Comparison of ENCODE assay signal across 8 mouse cellular contexts in the genomic region with DNA sequence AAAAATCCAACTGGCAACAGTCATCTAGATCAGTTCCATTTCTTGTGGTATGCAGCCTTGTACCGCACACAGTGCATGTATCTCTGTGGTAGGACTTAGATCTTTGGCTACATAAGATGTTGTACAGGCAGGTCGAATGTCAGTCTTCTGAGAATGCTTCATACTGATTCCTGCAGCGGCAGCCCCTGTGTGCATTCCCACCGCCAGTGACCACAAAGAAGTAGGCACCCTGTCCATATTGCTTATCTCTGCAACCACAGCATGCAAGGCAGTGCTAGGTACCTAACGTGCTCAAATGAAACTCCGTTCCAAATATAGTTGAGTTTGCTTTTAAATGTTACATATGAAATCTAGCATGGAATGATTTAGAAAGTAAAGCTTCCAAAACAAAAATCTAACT. TPM values are rescaled to one million over a fixed set of nuclear protein-coding genes. Genes with fewer than 3 reads are reported as not detected.
DNase-seq lines count a peak whose midpoint lies in the region; ATAC-seq and TF ChIP-seq lines count a peak whose summit lies in the region.

No protein-coding gene starts in this region.

- no peaks in the 10 kb centered on the region for H3K27me3 ChIP-seq in kidney, embryonic 15.5 days
- no peaks in the 10 kb centered on the region for H3K27me3 ChIP-seq in kidney, adult 2 months (replicated peaks; ENCODE audit: control insufficient read depth, insufficient read depth, low read length)
- H3K27me3 ChIP-seq in intestine, embryonic 14.5 days (replicated peaks; ENCODE audit: control insufficient read depth, insufficient read depth, low read length): no peaks in the 10 kb centered on the region
- no peaks in the 10 kb centered on the region for H3K27me3 ChIP-seq in myocyte (ENCODE audit: control insufficient read depth, insufficient read depth, insufficient read length)

- H3K27ac ChIP-seq in kidney, embryonic 15.5 days: 0 out of 2 replicates have a peak overlapping the region, but pooled peaks have one; percentile 78
- no peak overlapping the region for H3K27ac ChIP-seq in kidney, adult 2 months (ENCODE audit: insufficient read depth, low read depth, low read length)
- H3K27ac ChIP-seq in cortical plate, adult 2 months (ENCODE audit: insufficient read depth, low read length): no peak overlapping the region
- H3K27ac ChIP-seq in intestine, embryonic 14.5 days (ENCODE audit: low read depth): no peak overlapping the region

- TF ChIP-seq CTCF in kidney, adult 2 months (conservative IDR thresholded peaks at IDR 0.05; ENCODE audit: insufficient read depth, insufficient read length, low read depth, low read length): no peak
- no peak for TF ChIP-seq CTCF in cortical plate, adult 2 months (IDR thresholded peaks at IDR 0.05; ENCODE audit: extremely low read depth, insufficient read depth, low read length)

- no peaks in the 10 kb centered on the region for H3K79me2 ChIP-seq in myocyte (ENCODE audit: control insufficient read depth, insufficient read depth)

- H3K4me3 ChIP-seq in kidney, embryonic 15.5 days (replicated peaks): peak overlapping the region; percentile 74
- H3K4me3 ChIP-seq in kidney, adult 2 months (ENCODE audit: insufficient read depth, low read depth, low read length): no peak overlapping the region
- H3K4me3 ChIP-seq in cortical plate, adult 2 months (ENCODE audit: insufficient read depth, low read length): peak overlapping the region; percentile 96; the same call in 1 of the 2 replicates
- peak overlapping the region; percentile 84 for H3K4me3 ChIP-seq in intestine, embryonic 14.5 days (ENCODE audit: low read depth, low read length)
- H3K4me3 ChIP-seq in myocyte: peak overlapping the region; percentile 40

- no peaks in the 10 kb centered on the region for H3K36me3 ChIP-seq in kidney, embryonic 15.5 days
- no peaks in the 10 kb centered on the region for H3K36me3 ChIP-seq in kidney, adult 2 months (ENCODE audit: control insufficient read depth, insufficient read depth, low read length)
- H3K36me3 ChIP-seq in intestine, embryonic 14.5 days (ENCODE audit: control insufficient read depth, insufficient read depth, low read length): peaks cover 3% of the 10 kb centered on the region; the same call in 1 of the 2 replicates
- H3K36me3 ChIP-seq in myocyte (ENCODE audit: control insufficient read depth, insufficient read depth): no peaks in the 10 kb centered on the region

- WGBS in kidney, embryonic 15.5 days: 73% methylated on average over 6 of the region's 6 CpGs
- 70% methylated on average over 6 of the region's 6 CpGs for WGBS in kidney, adult 2 months
- 66% methylated on average over 6 of the region's 6 CpGs for WGBS in intestine, embryonic 14.5 days

- H3K9me3 ChIP-seq in kidney, embryonic 15.5 days (replicated peaks): no peaks in the 10 kb centered on the region
- H3K9me3 ChIP-seq in intestine, embryonic 14.5 days (ENCODE audit: control insufficient read depth, low read length): no peaks in the 10 kb centered on the region; the same call in 1 of the 2 replicates

- H3K4me2 ChIP-seq in kidney, embryonic 15.5 days: peak overlapping the region; percentile 62
- peak overlapping the region; percentile 58 for H3K4me2 ChIP-seq in intestine, embryonic 14.5 days (ENCODE audit: low read length)
- peak overlapping the region; percentile 71 for H3K4me2 ChIP-seq in myocyte (ENCODE audit: low read depth)

- no peak overlapping the region for H3ac ChIP-seq in myocyte (ENCODE audit: control insufficient read depth, insufficient read length)

- peak overlapping the region; percentile 68; the same call in 1 of the 2 replicates for H3K9ac ChIP-seq in kidney, embryonic 15.5 days
- H3K9ac ChIP-seq in intestine, embryonic 14.5 days (ENCODE audit: low read length): no peak overlapping the region

- DNase-seq in kidney, adult 2 months: no peak
- no peak for DNase-seq in intestine, embryonic 14.5 days (ENCODE audit: low spot score)
- no peak for DNase-seq in cerebellum, postnatal 4 days (ENCODE audit: low spot score in 2 of 2)
- DNase-seq in urinary bladder, adult 18-20 months (ENCODE audit: low spot score in 2 of 2): no peak
- DNase-seq in cerebellum, postnatal 36 days: no peak

- H3K4me1 ChIP-seq in kidney, embryonic 15.5 days: peaks cover 11% of the 10 kb centered on the region
- H3K4me1 ChIP-seq in kidney, adult 2 months (ENCODE audit: control insufficient read depth, insufficient read depth, low read length): peaks cover 6% of the 10 kb centered on the region; the same call in 1 of the 2 replicates
- no peaks in the 10 kb centered on the region for H3K4me1 ChIP-seq in cortical plate, adult 2 months (ENCODE audit: control insufficient read depth, insufficient read depth, low read length)
- peaks cover 6% of the 10 kb centered on the region; the same call in 1 of the 2 replicates for H3K4me1 ChIP-seq in intestine, embryonic 14.5 days (replicated peaks; ENCODE audit: control insufficient read depth, insufficient read depth, low read length)

- TF ChIP-seq POLR2A in kidney, adult 2 months (IDR thresholded peaks at IDR 0.05; ENCODE audit: low read depth, low read length): no peak
- no peak for TF ChIP-seq POLR2A in cortical plate, adult 2 months (IDR thresholded peaks at IDR 0.05; ENCODE audit: extremely low read depth, insufficient read depth, low read length)
- TF ChIP-seq POLR2A in myocyte (IDR thresholded peaks at IDR 0.05; ENCODE audit: insufficient read length, low read depth): no peak

- ATAC-seq in kidney, embryonic 15.5 days (replicated peaks; ENCODE audit: low FRiP score): no peak
- no peak for ATAC-seq in intestine, embryonic 14.5 days (replicated peaks; ENCODE audit: low FRiP score, low TSS enrichment, low read depth)

TF ChIP-seq in myocyte, 11 proteins besides CTCF, POLR2A, EP300 and RAD21:
- TF ChIP-seq CEBPB (IDR thresholded peaks at IDR 0.05; ENCODE audit: insufficient read depth, poor library complexity, severe bottlenecking) (no peak), MYOG (IDR thresholded peaks at IDR 0.05; ENCODE audit: control insufficient read depth in 1 of 3, insufficient read depth in 1 of 3, insufficient read length in 2 of 3, low read depth in 2 of 3) (no peak), MYOD1 (IDR thresholded peaks at IDR 0.05; ENCODE audit: control insufficient read depth in 1 of 3, insufficient read length in 2 of 3, low read depth in 2 of 3) (no peak), TCF3 (IDR thresholded peaks at IDR 0.05; ENCODE audit: insufficient read length, low read depth) (no peak), SRF (IDR thresholded peaks at IDR 0.05; ENCODE audit: control insufficient read depth, insufficient read length, low read depth) (no peak), TCF12 (IDR thresholded peaks at IDR 0.05; ENCODE audit: insufficient read depth, poor library complexity, severe bottlenecking) (no peak), MAX (IDR thresholded peaks at IDR 0.05; ENCODE audit: low read depth) (no peak), E2F4 (IDR thresholded peaks at IDR 0.05; ENCODE audit: insufficient read depth) (no peak), REST (IDR thresholded peaks at IDR 0.05; ENCODE audit: insufficient read depth, insufficient read length) (no peak), USF1 (IDR thresholded peaks at IDR 0.05; ENCODE audit: low read depth) (no peak), POLR2AphosphoS2 (IDR thresholded peaks at IDR 0.05; ENCODE audit: insufficient read length, low read depth) (no peak)
TF ChIP-seq in myocyte: peak in this region for 0.

RNA-seq across cellular contexts. Expression of gene Wdsub1, which starts 1.0 kb away (rescaled TPM):
- 38.1 and 41.2 TPM in 2 replicates for polyA plus RNA-seq in kidney, embryonic 15.5 days (2015; fragmentation: Nextera tagmentation; extraction: Ambion mirVana)
- 65.6 and 74.6 TPM in 2 replicates for polyA plus RNA-seq in kidney, adult 2 months (2012; rRNA removed)
- 28.0 and 29.2 TPM in 2 replicates for polyA plus RNA-seq in cortical plate, adult 2 months (2012; rRNA removed)
- 32.8 and 40.7 TPM in 2 replicates for polyA plus RNA-seq in intestine, embryonic 14.5 days (2014; fragmentation: Nextera tagmentation; extraction: Ambion mirVana)
- 31.1 TPM for polyA plus RNA-seq in myocyte (2012; fragmentation: generic; extraction: Trizol)
